Mouse (Mus musculus): ENCODE data around the gene Slc22a5.

The Slc22a5 gene

GRCm38 (mm10) chr11:53839663-53840642, 51.5 kb downstream of the Slc22a5 start:
- DNase-seq (ENCODE audit: low spot score) = no peak

- DNase-seq (ENCODE audit: low spot score) = no peak
Measured at GRCm38 (mm10) chr11:53839147-53839546, 52.3 kb downstream of the Slc22a5 start.

- DNase-seq (ENCODE audit: low spot score) = no peak
Measured at GRCm38 (mm10) chr11:53837731-53838130, 53.7 kb downstream of the Slc22a5 start.

- DNase-seq (ENCODE audit: low spot score) = no peak
Measured at GRCm38 (mm10) chr11:53835379-53836010, 56.0 kb downstream of the Slc22a5 start.

GRCm38 (mm10) chr11:53825409-53825808, 66.1 kb downstream of the Slc22a5 start:
- no peak for DNase-seq (ENCODE audit: low spot score)

GRCm38 (mm10) chr11:53821945-53822338, 69.5 kb downstream of the Slc22a5 start:
- DNase-seq (ENCODE audit: low spot score) = no peak

GRCm38 (mm10) chr11:53821230-53821944, 70.1 kb downstream of the Slc22a5 start:
- DNase-seq (ENCODE audit: low spot score) = no peak

- DNase-seq (ENCODE audit: low spot score) = no peak
Measured at GRCm38 (mm10) chr11:53820516-53821170, 70.8 kb downstream of the Slc22a5 start.

- no peak for DNase-seq (ENCODE audit: low spot score)
Measured at GRCm38 (mm10) chr11:53819511-53819910, 71.9 kb downstream of the Slc22a5 start.

GRCm38 (mm10) chr11:53818794-53819193, 72.7 kb downstream of the Slc22a5 start:
- no peak for DNase-seq (ENCODE audit: low spot score)

- DNase-seq (ENCODE audit: low spot score) = no peak
Measured at GRCm38 (mm10) chr11:53816841-53817375, 74.6 kb downstream of the Slc22a5 start.

- no peak for DNase-seq (ENCODE audit: low spot score)
Measured at GRCm38 (mm10) chr11:53814810-53815209, 76.7 kb downstream of the Slc22a5 start.
